ENCODE assay signal across 14 mouse cellular contexts in the genomic region with DNA sequence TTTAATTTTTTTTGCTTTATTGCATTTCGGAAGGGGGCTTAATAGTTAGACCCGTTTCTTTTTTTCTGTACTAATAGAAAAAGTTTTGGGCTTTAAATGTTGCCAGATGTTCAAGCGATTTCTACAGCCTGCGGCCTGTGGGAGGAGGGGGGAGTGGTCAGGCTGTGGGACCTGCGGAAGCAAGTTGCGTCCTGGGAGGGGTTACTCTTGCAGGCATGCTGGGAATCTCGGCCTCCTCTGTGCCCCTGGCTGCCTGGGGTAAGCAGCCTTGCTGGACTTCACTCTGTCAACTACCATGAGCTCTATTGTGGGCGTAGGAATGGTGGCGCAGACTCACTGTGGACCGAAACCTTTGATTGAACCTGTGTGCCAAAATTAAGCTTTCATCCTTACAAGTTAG. TPM values are rescaled to one million over a fixed set of nuclear protein-coding genes. Genes with fewer than 3 reads are reported as not detected.
DNase-seq lines count a peak whose midpoint lies in the region; ATAC-seq and TF ChIP-seq lines count a peak whose summit lies in the region.
"Had no signal": no experiment of that assay in that cellular context is flagged by ENCODE, and none has a peak within 500 bp of the region (broad histone marks: within the 10 kb centered on the region; RNA-seq: fewer than 3 reads in every experiment).

No protein-coding gene starts in this region.

- H3K9ac ChIP-seq in heart, embryonic 15.5 days = no peak overlapping the region
- peak overlapping the region; percentile 24 for H3K9ac ChIP-seq in ES-E14 (ENCODE audit: insufficient read depth, low read depth, low read length, poor library complexity, severe bottlenecking)
- no peak overlapping the region for H3K9ac ChIP-seq in limb, embryonic 15.5 days
- H3K9ac ChIP-seq: neural tube, embryonic 13.5 days had no signal

- 0 out of 2 replicates have a peak overlapping the region, but pooled peaks have one; percentile 6 for H3K4me2 ChIP-seq in heart, embryonic 15.5 days
- 0 out of 2 replicates have a peak overlapping the region, but pooled peaks have one; percentile 19 for H3K4me2 ChIP-seq in limb, embryonic 15.5 days
- H3K4me2 ChIP-seq: neural tube, embryonic 13.5 days had no signal

- in situ Hi-C loops in ES-E14 (cut with MboI; ENCODE audit: low sequenced_read_pairs in 2 of 2, unreplicated experiment in 2 of 2) = no loop called here

- ATAC-seq in heart, embryonic 15.5 days (replicated peaks; ENCODE audit: insufficient number of reproducible peaks, insufficient read depth, low FRiP score, low read depth) = 0 out of 2 replicates have a peak, but pooled peaks have one; percentile 19
- ATAC-seq in limb, embryonic 15.5 days (ENCODE audit: insufficient number of reproducible peaks, low FRiP score, low TSS enrichment, low read depth) = no peak
- ATAC-seq: intestine, postnatal 0 days had no signal

- no peak overlapping the region for H3K4me3 ChIP-seq in heart, embryonic 15.5 days
- peak overlapping the region; percentile 64 to 69 for H3K4me3 ChIP-seq in ES-E14 (ENCODE audit: insufficient read depth in 1 of 2, low read depth in 1 of 2, low read length in 2 of 2, poor library complexity in 1 of 2, severe bottlenecking in 1 of 2)
- peak overlapping the region; percentile 25; the same call in 1 of the 2 replicates for H3K4me3 ChIP-seq in embryonic facial prominence, embryonic 10.5 days
- H3K4me3 ChIP-seq in limb, embryonic 15.5 days = no peak overlapping the region
- no peak overlapping the region for H3K4me3 ChIP-seq in left cerebral cortex, adult 2 months
- H3K4me3 ChIP-seq: neural tube, embryonic 13.5 days had no signal

- H3K4me1 ChIP-seq in heart, embryonic 15.5 days (replicated peaks) = peaks cover 31% of the 10 kb centered on the region
- H3K4me1 ChIP-seq in ES-E14 (ENCODE audit: control insufficient read depth in 2 of 2, insufficient read depth in 2 of 2, low read length in 2 of 2, poor library complexity in 1 of 2) = peaks cover 7 to 20% of the 10 kb centered on the region in 2 experiments
- peaks cover 37% of the 10 kb centered on the region for H3K4me1 ChIP-seq in embryonic facial prominence, embryonic 10.5 days
- H3K4me1 ChIP-seq in limb, embryonic 15.5 days = peaks cover 35% of the 10 kb centered on the region

- DNase-seq in heart, postnatal 10 days = no peak
- no peak for DNase-seq in ES-E14 (ENCODE audit: low read depth, low spot score)
- peak; percentile 84 for DNase-seq in embryonic facial prominence, embryonic 10.5 days (ENCODE audit: low spot score)
- DNase-seq in frontal cortex, postnatal 36 days (ENCODE audit: low spot score in 2 of 2) = no peak
- DNase-seq in left cerebral cortex, adult 2 months (ENCODE audit: extremely low spot score in 1 of 2, low spot score in 2 of 2) = no peak
- no peak for DNase-seq in thymus, postnatal 4 days
- DNase-seq: adrenal gland, adult 8-10 months; cerebellum, adult 18-20 months; lung, postnatal 4 days; right cerebral cortex, postnatal 25 days had no signal

- H3K27me3 ChIP-seq in heart, embryonic 15.5 days = no peaks in the 10 kb centered on the region
- H3K27me3 ChIP-seq in embryonic facial prominence, embryonic 10.5 days (replicated peaks; ENCODE audit: low read depth, poor library complexity, severe bottlenecking) = no peaks in the 10 kb centered on the region
- no peaks in the 10 kb centered on the region for H3K27me3 ChIP-seq in limb, embryonic 15.5 days
- H3K27me3 ChIP-seq: neural tube, embryonic 13.5 days had no signal

- TF ChIP-seq CTCF in left cerebral cortex, adult 2 months (IDR thresholded peaks at IDR 0.05) = no peak

- H3K27ac ChIP-seq in heart, embryonic 15.5 days = peak overlapping the region; percentile 40; the same call in 1 of the 2 replicates
- peak overlapping the region; percentile 86; the same call in 1 of the 2 replicates for H3K27ac ChIP-seq in ES-E14 (ENCODE audit: insufficient read depth, low read depth, low read length, poor library complexity, severe bottlenecking)
- peak overlapping the region; percentile 75 for H3K27ac ChIP-seq in embryonic facial prominence, embryonic 10.5 days (replicated peaks)
- no peak overlapping the region; the same call in 1 of the 2 replicates for H3K27ac ChIP-seq in limb, embryonic 15.5 days
- no peak overlapping the region for H3K27ac ChIP-seq in left cerebral cortex, adult 2 months
- H3K27ac ChIP-seq: neural tube, embryonic 13.5 days had no signal

- WGBS in heart, embryonic 15.5 days = 54% methylated on average over 10 of the region's 10 CpGs
- 25% methylated on average over 10 of the region's 10 CpGs for WGBS in embryonic facial prominence, embryonic 10.5 days
- WGBS in limb, embryonic 15.5 days = 25% methylated on average over 10 of the region's 10 CpGs

- intact Hi-C loops in heart, postnatal 10 days (cut with DNase I) = no loop called here
- intact Hi-C loops in left cerebral cortex, adult 2 months (cut with DNase I) = no loop called here

- no peaks in the 10 kb centered on the region for H3K9me3 ChIP-seq in heart, embryonic 15.5 days (replicated peaks)
- H3K9me3 ChIP-seq in ES-E14 (ENCODE audit: control insufficient read depth, insufficient read depth, low read depth, low read length) = no peaks in the 10 kb centered on the region
- no peaks in the 10 kb centered on the region for H3K9me3 ChIP-seq in embryonic facial prominence, embryonic 10.5 days
- H3K9me3 ChIP-seq in limb, embryonic 15.5 days = no peaks in the 10 kb centered on the region
- H3K9me3 ChIP-seq: neural tube, embryonic 13.5 days had no signal

- peaks cover 7% of the 10 kb centered on the region; the same call in 1 of the 2 replicates for H3K36me3 ChIP-seq in heart, embryonic 15.5 days
- no peaks in the 10 kb centered on the region; the same call in 1 of the 2 replicates for H3K36me3 ChIP-seq in ES-E14 (ENCODE audit: control insufficient read depth, insufficient read depth, low read length, poor library complexity, severe bottlenecking)
- H3K36me3 ChIP-seq in embryonic facial prominence, embryonic 10.5 days (replicated peaks) = peaks cover 22% of the 10 kb centered on the region
- H3K36me3 ChIP-seq in limb, embryonic 15.5 days = peaks cover 13% of the 10 kb centered on the region
- H3K36me3 ChIP-seq: neural tube, embryonic 13.5 days had no signal

TF ChIP-seq in ES-E14, 5 proteins besides CTCF, POLR2A, EP300 and RAD21:
- TF ChIP-seq HCFC1 (IDR thresholded peaks at IDR 0.05; ENCODE audit: borderline replicate concordance, insufficient read depth, low read length) = no peak
- TF ChIP-seq ZNF384 (IDR thresholded peaks at IDR 0.05; ENCODE audit: low read depth, low read length) = no peak
- no peak for TF ChIP-seq CHD2 (IDR thresholded peaks at IDR 0.05; ENCODE audit: low read depth, low read length)
- TF ChIP-seq MAFK (IDR thresholded peaks at IDR 0.05; ENCODE audit: insufficient read depth, low read depth, low read length) = no peak
- TF ChIP-seq ZC3H11A (IDR thresholded peaks at IDR 0.05; ENCODE audit: borderline replicate concordance, low read depth, low read length) = no peak

RNA-seq across cellular contexts. Expression of a gene that starts 22.4 kb away (rescaled TPM):
- polyA plus RNA-seq in heart, embryonic 15.5 days (2015; fragmentation: Nextera tagmentation; extraction: Ambion mirVana) = 41.8 and 53.9 TPM in 2 replicates
- total RNA-seq in heart, postnatal 10 days (2021) = 10 to 100 TPM; 91.3 to 92.8 TPM
- total RNA-seq in ES-E14 (2012; rRNA removed) = 72.5 and 83.1 TPM in 2 replicates
- polyA plus RNA-seq in embryonic facial prominence, embryonic 10.5 days (2016; fragmentation: Nextera tagmentation; extraction: Ambion mirVana) = 47.3 and 52.9 TPM in 2 replicates
- polyA plus RNA-seq in limb, embryonic 15.5 days (2015; fragmentation: Nextera tagmentation; extraction: Ambion mirVana) = 79.5 and 79.7 TPM in 2 replicates
- 100 to 1,000 TPM; 123 to 127 TPM for total RNA-seq in left cerebral cortex, adult 2 months (2021)

Comparison
In these comparisons a context has a peak if more than half of its experiments do, and no peak if none do; other contexts are left out.
1. H3K27ac ChIP-seq: peak in heart, embryonic 15.5 days (single experiment), ES-E14 (single experiment) and embryonic facial prominence, embryonic 10.5 days (single experiment); none in limb, embryonic 15.5 days (single experiment) and left cerebral cortex, adult 2 months (single experiment).
2. H3K4me3 ChIP-seq: peak in ES-E14 (2 of 2) and embryonic facial prominence, embryonic 10.5 days (single experiment); none in heart, embryonic 15.5 days (single experiment), limb, embryonic 15.5 days (single experiment) and left cerebral cortex, adult 2 months (single experiment).